Mouse (Mus musculus): ENCODE results near the gene Prrx1. TPM values are rescaled to one million over a fixed set of nuclear protein-coding genes. Genes with fewer than 3 reads are reported as not detected.

Gene Prrx1
- total and polyA plus RNA-seq, 2 experiments from 2014 or later: 7.1 to 10.5 TPM

DNA sequence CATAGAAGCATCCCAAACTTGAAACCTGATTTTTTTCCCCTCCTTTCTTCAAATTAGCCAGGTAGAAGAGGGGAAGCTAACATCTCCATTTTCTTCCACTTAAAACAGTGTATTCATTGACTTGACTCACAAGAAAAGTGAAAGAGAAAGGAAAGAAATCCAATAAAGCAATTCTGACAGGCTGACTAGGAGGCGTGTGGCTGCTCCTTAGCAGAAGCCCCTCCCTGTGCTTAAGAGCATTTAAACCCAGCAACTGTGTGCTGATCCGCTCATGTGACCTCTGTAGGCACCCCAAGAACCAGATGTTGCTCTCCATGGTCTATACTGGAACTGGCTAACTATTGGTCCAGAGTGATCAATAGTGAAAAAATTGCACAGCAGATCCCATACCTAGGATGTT lies 114.7 kb downstream of the Prrx1 start:
- H3K4me3 ChIP-seq (ENCODE audit: low read depth, low read length): no peak overlapping the region

DNA sequence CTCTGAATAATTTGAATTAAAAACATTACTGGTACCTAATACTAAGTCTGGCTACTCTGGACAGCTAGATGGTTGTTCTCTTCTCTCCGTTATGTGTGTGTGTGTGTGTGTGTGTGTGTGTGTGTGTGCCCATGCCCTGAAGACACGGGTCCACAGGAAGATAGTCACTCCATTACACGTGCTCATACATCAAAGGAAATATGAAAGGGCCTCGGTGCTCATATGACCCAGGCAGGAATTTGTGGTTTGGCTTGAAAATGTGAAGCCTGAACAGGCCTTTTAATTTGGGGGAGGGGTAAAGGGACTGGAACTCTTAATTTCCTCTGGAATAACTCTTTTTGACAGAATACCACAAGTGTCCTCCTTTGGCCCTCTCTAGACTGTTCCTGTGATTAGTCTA lies 115.5 kb downstream of the Prrx1 start:
- 66% methylated on average over 4 of the region's 4 CpGs for WGBS

More for the DNA sequence above, 114.7 kb downstream of the Prrx1 start:
- 76% methylated on average over 2 of the region's 2 CpGs for WGBS
- Histone ChIP-seq H3K36me3 (replicated peaks; ENCODE audit: control insufficient read depth, insufficient read depth, low read length) (no peaks in the 10 kb centered on the region), H3K9me3 (replicated peaks; ENCODE audit: control insufficient read depth, low read length) (no peaks in the 10 kb centered on the region), H3K9ac (replicated peaks; ENCODE audit: low read depth, low read length) (no peak overlapping the region), H3K27ac (ENCODE audit: low read depth) (no peak overlapping the region), H3K4me2 (ENCODE audit: low read depth, low read length) (no peak overlapping the region), H3K27me3 (ENCODE audit: control insufficient read depth, insufficient read depth, low read length) (no peaks in the 10 kb centered on the region), H3K4me1 (ENCODE audit: control insufficient read depth, insufficient read depth) (no peaks in the 10 kb centered on the region)
- DNase-seq (ENCODE audit: low spot score) (no peak), ATAC-seq (ENCODE audit: insufficient read depth, low read depth) (no peak)
- TF ChIP-seq CTCF (IDR thresholded peaks at IDR 0.05; ENCODE audit: low read depth) (no peak), EP300 (IDR thresholded peaks at IDR 0.05; ENCODE audit: low read depth) (no peak)

More for the DNA sequence above, 115.5 kb downstream of the Prrx1 start:
- TF ChIP-seq CTCF (IDR thresholded peaks at IDR 0.05; ENCODE audit: low read depth) (no peak), EP300 (IDR thresholded peaks at IDR 0.05; ENCODE audit: low read depth) (no peak)
- no peaks in the 10 kb centered on the region for H3K27me3 ChIP-seq (ENCODE audit: control insufficient read depth, insufficient read depth, low read length)
- H3K9me3 ChIP-seq (replicated peaks; ENCODE audit: control insufficient read depth, low read length): no peaks in the 10 kb centered on the region
- no peaks in the 10 kb centered on the region for H3K4me1 ChIP-seq (ENCODE audit: control insufficient read depth, insufficient read depth)
- ATAC-seq (ENCODE audit: insufficient read depth, low read depth) (no peak), DNase-seq (ENCODE audit: low spot score) (no peak)
- no peak overlapping the region for H3K4me2 ChIP-seq (ENCODE audit: low read depth, low read length)
- no peak overlapping the region for H3K27ac ChIP-seq (ENCODE audit: low read depth)
- H3K36me3 ChIP-seq (replicated peaks; ENCODE audit: control insufficient read depth, insufficient read depth, low read length): no peaks in the 10 kb centered on the region
- H3K4me3 ChIP-seq (ENCODE audit: low read depth, low read length): no peak overlapping the region
- no peak overlapping the region for H3K9ac ChIP-seq (replicated peaks; ENCODE audit: low read depth, low read length)

Other genes with a start within 250 kb of the Prrx1 start
- not detected in 2 replicates for gene Mroh9, start 228.0 kb downstream of the Prrx1 start, total RNA-seq (2014; rRNA removed; ENCODE audit: low replicate concordance)
- gene Mroh9, start 228.0 kb downstream of the Prrx1 start, polyA plus RNA-seq (2015; fragmentation: Nextera tagmentation; extraction: Ambion mirVana): not detected in 2 replicates
- gene Gorab, start 90.0 kb upstream of the Prrx1 start, total RNA-seq (2014; rRNA removed; ENCODE audit: low replicate concordance): 5.1 and 7.8 TPM in 2 replicates
- 5.0 and 5.8 TPM in 2 replicates for gene Gorab, start 90.0 kb upstream of the Prrx1 start, polyA plus RNA-seq (2015; fragmentation: Nextera tagmentation; extraction: Ambion mirVana)

Data from heart, postnatal 0 days (tissue).